Mouse (Mus musculus) myocyte (in vitro differentiated cells): ENCODE results near the gene Actn4. TPM values are rescaled to one million over a fixed set of nuclear protein-coding genes. Genes with fewer than 3 reads are reported as not detected.

Experiments
- H3K27me3 ChIP-seq: one replicate; pipeline ENCODE4 v1.6.1; 2011; ENCODE audit not compliant: control insufficient read depth, insufficient read depth, insufficient read length
- H3K36me3 ChIP-seq: one replicate; pipeline ENCODE4 v1.6.1; 2011; ENCODE audit not compliant: control insufficient read depth, insufficient read depth
- H3K4me2 ChIP-seq: one replicate; pipeline ENCODE4 v1.6.1; 2011; ENCODE audit warnings: low read depth, control low read depth
- H3K4me3 ChIP-seq: one replicate; pipeline ENCODE4 v1.5.1; 2011; ENCODE audit warnings: mild to moderate bottlenecking, control low read depth, moderate library complexity
- H3K79me2 ChIP-seq: one replicate; pipeline ENCODE4 v1.6.1; 2011; ENCODE audit not compliant: control insufficient read depth, insufficient read depth
- H3ac ChIP-seq: one replicate; pipeline ENCODE4 v1.6.1; 2011; ENCODE audit not compliant: control insufficient read depth, insufficient read length
- CEBPB ChIP-seq: IDR thresholded peaks from 2 replicates; pipeline ENCODE4 v1.6.1; 2011; ENCODE audit warnings: mild to moderate bottlenecking, moderate library complexity; ENCODE audit not compliant: poor library complexity, insufficient read depth, severe bottlenecking
- E2F4 ChIP-seq: IDR thresholded peaks from one replicate; pipeline ENCODE4 v1.6.1; 2011; ENCODE audit warnings: mild to moderate bottlenecking, control low read depth, moderate library complexity; ENCODE audit not compliant: insufficient read depth
- MAX ChIP-seq: IDR thresholded peaks from one replicate; pipeline ENCODE4 v1.6.1; 2011; ENCODE audit warnings: low read depth, mild to moderate bottlenecking, control low read depth
- MYOD1 ChIP-seq, 3 experiments: IDR thresholded peaks; one replicate each; pipeline ENCODE4 v1.6.1; 2011; ENCODE audit warnings: control low read depth in 2 of 3, low read depth in 2 of 3, mild to moderate bottlenecking in 2 of 3, moderate library complexity in 1 of 3; ENCODE audit not compliant: insufficient read length in 2 of 3, control insufficient read depth in 1 of 3
- MYOG ChIP-seq, 3 experiments: IDR thresholded peaks; one replicate each; pipeline ENCODE4 v1.6.1; 2011; ENCODE audit warnings: control low read depth in 2 of 3, low read depth in 2 of 3, mild to moderate bottlenecking in 2 of 3; ENCODE audit not compliant: insufficient read length in 2 of 3, control insufficient read depth in 1 of 3, insufficient read depth in 1 of 3
- POLR2A ChIP-seq: IDR thresholded peaks from one replicate; pipeline ENCODE4 v1.6.1; 2011; ENCODE audit warnings: low read depth, mild to moderate bottlenecking, control low read depth, moderate library complexity; ENCODE audit not compliant: insufficient read length
- POLR2AphosphoS2 ChIP-seq: IDR thresholded peaks from one replicate; pipeline ENCODE4 v1.6.1; 2011; ENCODE audit warnings: low read depth, control low read depth; ENCODE audit not compliant: insufficient read length
- REST ChIP-seq: IDR thresholded peaks from one replicate; pipeline ENCODE4 v1.6.1; 2011; ENCODE audit warnings: mild to moderate bottlenecking, control low read depth, moderate library complexity; ENCODE audit not compliant: insufficient read depth, insufficient read length
- SRF ChIP-seq: IDR thresholded peaks from one replicate; pipeline ENCODE4 v1.6.1; 2011; ENCODE audit warnings: low read depth; ENCODE audit not compliant: control insufficient read depth, insufficient read length
- TCF12 ChIP-seq: IDR thresholded peaks from one replicate; pipeline ENCODE4 v1.6.1; 2011; ENCODE audit warnings: mild to moderate bottlenecking, control low read depth; ENCODE audit not compliant: poor library complexity, insufficient read depth, severe bottlenecking
- TCF3 ChIP-seq: IDR thresholded peaks from one replicate; pipeline ENCODE4 v1.6.1; 2011; ENCODE audit warnings: low read depth, control low read depth; ENCODE audit not compliant: insufficient read length
- USF1 ChIP-seq: IDR thresholded peaks from one replicate; pipeline ENCODE4 v1.6.1; 2011; ENCODE audit warnings: low read depth, mild to moderate bottlenecking, control low read depth, moderate library complexity
- polyA plus RNA-seq: library from polyadenylated mRNA; unstranded; fragments of >200 nt; fragmentation: generic; extraction: Trizol; gene quantifications from one replicate; pipeline ENCODE4 v1.2.1, GENCODE M21; 2012; ENCODE audit warnings: missing spikeins

The Actn4 gene
- polyA plus RNA-seq, 1 experiment, result 270 TPM

- TF ChIP-seq MAX (no peak), TCF12 (no peak), TCF3 (no peak), MYOD1 (IDR thresholded peaks at IDR 0.05; ENCODE audit: control insufficient read depth in 1 of 3, insufficient read length in 2 of 3, low read depth in 2 of 3) (no peak), E2F4 (no peak), POLR2A (no peak), USF1 (no peak), CEBPB (no peak), MYOG (IDR thresholded peaks at IDR 0.05; ENCODE audit: control insufficient read depth in 1 of 3, insufficient read depth in 1 of 3, insufficient read length in 2 of 3, low read depth in 2 of 3) (no peak), POLR2AphosphoS2 (no peak), REST (no peak), SRF (no peak)
- no peak overlapping the region for H3K4me2 ChIP-seq
- no peaks in the 10 kb centered on the region for H3K79me2 ChIP-seq
- H3K36me3 ChIP-seq, result no peaks in the 10 kb centered on the region
- no peaks in the 10 kb centered on the region for H3K27me3 ChIP-seq
- no peak overlapping the region for H3ac ChIP-seq
- H3K4me3 ChIP-seq, result no peak overlapping the region
Measured at GRCm38 (mm10) chr7:28883039-28883438, 79.1 kb downstream of the Actn4 start.

GRCm38 (mm10) chr7:28881199-28881598, 80.9 kb downstream of the Actn4 start, which contains the start of gene Capn12:
Gene Capn12, plus strand, starts transcription at chr7:28881422.
- no peaks in the 10 kb centered on the region for H3K36me3 ChIP-seq

GRCm38 (mm10) chr7:28880554-28880953, 81.6 kb downstream of the Actn4 start:
- TF ChIP-seq MYOG (IDR thresholded peaks at IDR 0.05; ENCODE audit: control insufficient read depth in 1 of 3, insufficient read depth in 1 of 3, insufficient read length in 2 of 3, low read depth in 2 of 3) (no peak), CEBPB (no peak), SRF (no peak), MYOD1 (IDR thresholded peaks at IDR 0.05; ENCODE audit: control insufficient read depth in 1 of 3, insufficient read length in 2 of 3, low read depth in 2 of 3) (no peak), E2F4 (no peak), MAX (no peak)
- no peak overlapping the region for H3K4me3 ChIP-seq

More at GRCm38 (mm10) chr7:28881199-28881598, 80.9 kb downstream of the Actn4 start, which contains the start of gene Capn12:
- no peaks in the 10 kb centered on the region for H3K79me2 ChIP-seq
- H3ac ChIP-seq, result no peak within 1 kb of the TSS
- H3K4me3 ChIP-seq, result no peak within 1 kb of the TSS
- H3K27me3 ChIP-seq, result no peaks in the 10 kb centered on the region
- TF ChIP-seq MAX (no peak), TCF3 (no peak), USF1 (no peak), MYOG (IDR thresholded peaks at IDR 0.05; ENCODE audit: control insufficient read depth in 1 of 3, insufficient read depth in 1 of 3, insufficient read length in 2 of 3, low read depth in 2 of 3) (no peak), MYOD1 (IDR thresholded peaks at IDR 0.05; ENCODE audit: control insufficient read depth in 1 of 3, insufficient read length in 2 of 3, low read depth in 2 of 3) (no peak), POLR2A (no peak)
- no peak within 1 kb of the TSS for H3K4me2 ChIP-seq

DNA sequence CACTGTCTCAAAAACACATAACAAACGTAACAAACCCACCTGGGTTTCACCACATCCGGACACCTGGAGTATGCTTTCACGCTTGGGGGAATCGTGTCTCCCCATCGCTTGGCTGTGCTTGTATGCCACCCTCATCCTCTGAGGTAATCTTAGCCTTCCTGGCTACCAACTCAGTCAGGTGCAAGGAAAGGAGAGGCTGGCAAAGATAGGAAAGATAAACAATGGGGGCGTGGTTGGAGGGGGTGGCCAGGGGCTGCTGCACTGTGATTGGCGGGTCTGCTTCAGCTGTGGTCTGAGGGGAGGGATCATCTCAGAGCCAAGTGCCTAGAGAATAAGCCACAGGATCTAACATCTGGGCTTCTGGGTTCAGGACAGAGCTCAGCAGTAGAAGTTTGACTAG, 82.5 kb downstream of the Actn4 start:
- H3K79me2 ChIP-seq, result no peaks in the 10 kb centered on the region
- TF ChIP-seq TCF12 (no peak), SRF (no peak), MAX (no peak), MYOD1 (IDR thresholded peaks at IDR 0.05; ENCODE audit: control insufficient read depth in 1 of 3, insufficient read length in 2 of 3, low read depth in 2 of 3) (no peak), POLR2AphosphoS2 (no peak)
- H3K4me2 ChIP-seq, result no peak overlapping the region
- H3K27me3 ChIP-seq, result no peaks in the 10 kb centered on the region
- no peak overlapping the region for H3K4me3 ChIP-seq
- H3K36me3 ChIP-seq, result no peaks in the 10 kb centered on the region
- H3ac ChIP-seq, result no peak overlapping the region

More at GRCm38 (mm10) chr7:28880554-28880953, 81.6 kb downstream of the Actn4 start:
- no peak overlapping the region for H3K4me2 ChIP-seq
- H3K27me3 ChIP-seq, result no peaks in the 10 kb centered on the region
- no peaks in the 10 kb centered on the region for H3K36me3 ChIP-seq
- H3ac ChIP-seq, result no peak overlapping the region
- no peaks in the 10 kb centered on the region for H3K79me2 ChIP-seq

- no peak overlapping the region for H3ac ChIP-seq
- H3K79me2 ChIP-seq, result no peaks in the 10 kb centered on the region
- H3K36me3 ChIP-seq, result no peaks in the 10 kb centered on the region
- no peak for TF ChIP-seq TCF3
- no peak for TF ChIP-seq SRF
- TF ChIP-seq TCF12, result no peak
- peak in 2 of 3 experiments; percentile 18 to 36 for TF ChIP-seq MYOD1 (IDR thresholded peaks at IDR 0.05; ENCODE audit: control insufficient read depth in 1 of 3, insufficient read length in 2 of 3, low read depth in 2 of 3)
- TF ChIP-seq E2F4, result no peak
- peak in 1 of 3 experiments; percentile 29 for TF ChIP-seq MYOG (IDR thresholded peaks at IDR 0.05; ENCODE audit: control insufficient read depth in 1 of 3, insufficient read depth in 1 of 3, insufficient read length in 2 of 3, low read depth in 2 of 3)
- no peak for TF ChIP-seq POLR2AphosphoS2
- TF ChIP-seq USF1, result no peak
- no peak for TF ChIP-seq CEBPB
- no peak for TF ChIP-seq POLR2A
- H3K4me3 ChIP-seq, result no peak overlapping the region
- no peaks in the 10 kb centered on the region for H3K27me3 ChIP-seq
- H3K4me2 ChIP-seq, result no peak overlapping the region
Measured at GRCm38 (mm10) chr7:28877856-28878255, 84.3 kb downstream of the Actn4 start.
